Mouse (Mus musculus) heart, embryonic 16.5 days (tissue): ENCODE measurements around the gene Cyp2j13. TPM values are rescaled to one million over a fixed set of nuclear protein-coding genes. Genes with fewer than 3 reads are reported as not detected.
"Not testable (repeated sequence)": the region's sequence is repeated elsewhere in the genome, so short reads cannot be mapped to it uniquely, and the experiment has no call there.

ENCODE experiments used
- ATAC-seq: fragments of 200-750 bp; cut with Nextera tagmentation; replicated peaks from 2 replicates; pipeline ENCODE4 v1.8.0; 2017; ENCODE audit warnings: moderate number of reproducible peaks; ENCODE audit not compliant: insufficient read depth, low FRiP score; ENCODE audit errors: extremely low read depth
- H3K27ac ChIP-seq: fragments of 300-500 bp; sonication (generic); 2 replicates; pipeline ENCODE4 v1.5.1; 2014; ENCODE audit warnings: mild to moderate bottlenecking, low read length, control low read depth, moderate library complexity
- H3K27me3 ChIP-seq: fragments of 300-500 bp; sonication (generic); 2 replicates; pipeline ENCODE4 v1.6.1; 2014; ENCODE audit warnings: low read length, mixed read lengths; ENCODE audit not compliant: control insufficient read depth, insufficient read depth
- H3K36me3 ChIP-seq: fragments of 300-500 bp; sonication (generic); 2 replicates; pipeline ENCODE4 v1.6.1; 2014; ENCODE audit not compliant: control insufficient read depth, insufficient read depth
- H3K4me1 ChIP-seq: fragments of 300-500 bp; sonication (generic); 2 replicates; pipeline ENCODE4 v1.6.1; 2014; ENCODE audit warnings: low read length, mixed read lengths; ENCODE audit not compliant: control insufficient read depth, insufficient read depth
- H3K4me2 ChIP-seq: fragments of 300-500 bp; sonication (generic); 2 replicates; pipeline ENCODE4 v1.6.1; 2014; ENCODE audit warnings: low read depth, mild to moderate bottlenecking, control low read depth, low read length
- H3K4me3 ChIP-seq: fragments of 300-500 bp; sonication (generic); 2 replicates; pipeline ENCODE4 v1.5.1; 2014; ENCODE audit warnings: mild to moderate bottlenecking, control low read depth, low read length
- H3K9ac ChIP-seq: fragments of 300-500 bp; sonication (generic); 2 replicates; pipeline ENCODE4 v1.6.1; 2014; ENCODE audit warnings: low read length, control low read depth
- H3K9me3 ChIP-seq: fragments of 300-500 bp; sonication (generic); replicated peaks from 2 replicates; pipeline ENCODE4 v1.6.1; 2016; ENCODE audit warnings: low read length; ENCODE audit not compliant: control insufficient read depth
- WGBS: fragments of 180-500 bp; shearing (Covaris S2); extraction: QIAGEN DNeasy Blood & Tissue Kit; methylation state at CpG from one replicate; pipeline ENCODE4 v1.1.7; 2014; 5-methylcytosine and 5-hydroxymethylcytosine counted together
- polyA plus RNA-seq: library from polyadenylated mRNA; unstranded; fragments of >200 nt; fragmentation: Nextera tagmentation; extraction: Ambion mirVana; gene quantifications from 2 replicates; pipeline ENCODE4 v1.2.1, GENCODE M21; 2015

Cyp2j13 gene
- not detected in 2 replicates for polyA plus RNA-seq

DNA sequence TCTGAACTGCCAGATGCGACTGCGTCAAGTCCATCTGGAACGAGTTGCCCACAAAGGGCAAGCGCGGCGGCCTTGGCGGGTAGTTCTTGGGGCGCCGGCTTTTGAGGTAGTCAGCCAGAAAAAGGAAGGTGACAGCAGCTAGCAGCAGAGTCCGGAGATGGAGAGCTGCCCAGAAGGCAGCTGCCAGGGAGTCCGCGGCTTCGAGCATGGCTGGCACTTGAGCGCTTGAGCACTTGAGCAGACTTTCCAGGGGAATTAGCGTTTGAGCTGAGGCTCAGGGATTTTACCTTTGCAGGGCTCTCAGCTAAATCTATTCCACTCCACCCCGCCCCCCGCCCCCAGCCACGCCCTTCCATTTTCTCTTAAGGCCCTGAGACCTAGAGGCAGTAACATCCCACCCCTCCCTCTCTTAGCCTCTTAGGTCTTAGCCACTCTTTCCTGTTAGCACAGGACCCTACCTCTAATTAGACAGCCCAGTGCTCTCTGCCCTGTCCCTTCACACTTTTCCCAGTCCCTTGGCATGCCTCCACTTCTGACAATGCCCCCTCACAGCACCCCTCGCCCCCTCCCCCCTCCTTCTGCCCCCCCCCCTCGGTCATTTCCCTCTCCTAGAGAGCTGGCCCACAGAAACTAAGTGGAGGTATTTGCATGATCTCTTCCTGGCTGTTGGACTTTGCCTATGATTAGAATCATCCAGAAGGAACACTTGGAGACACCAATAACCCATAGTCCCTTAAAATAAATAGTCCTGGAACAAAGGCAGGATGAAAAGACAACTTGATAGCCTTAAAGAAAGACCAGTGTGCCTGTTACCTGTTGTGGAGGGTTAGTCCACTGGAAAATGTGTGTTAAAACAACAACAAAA lies at the start of gene Cyp2j13:
TSS of gene Cyp2j13 (minus strand) at position 286 of the 865 bp plus-strand sequence.
- ATAC-seq: no peak
- Histone ChIP-seq H3K9me3 (no peaks in the 10 kb centered on the region), H3K27me3 (no peaks in the 10 kb centered on the region), H3K9ac (no peak within 1 kb of the TSS), H3K36me3 (no peaks in the 10 kb centered on the region), H3K4me2 (peak within 1 kb of the TSS; percentile 54), H3K27ac (no peak within 1 kb of the TSS), H3K4me3 (0 out of 2 replicates have a peak within 1 kb of the TSS, but pooled peaks have one; percentile 11), H3K4me1 (no peaks in the 10 kb centered on the region)
- 3% methylated on average over 19 of the region's 20 CpGs for WGBS

DNA sequence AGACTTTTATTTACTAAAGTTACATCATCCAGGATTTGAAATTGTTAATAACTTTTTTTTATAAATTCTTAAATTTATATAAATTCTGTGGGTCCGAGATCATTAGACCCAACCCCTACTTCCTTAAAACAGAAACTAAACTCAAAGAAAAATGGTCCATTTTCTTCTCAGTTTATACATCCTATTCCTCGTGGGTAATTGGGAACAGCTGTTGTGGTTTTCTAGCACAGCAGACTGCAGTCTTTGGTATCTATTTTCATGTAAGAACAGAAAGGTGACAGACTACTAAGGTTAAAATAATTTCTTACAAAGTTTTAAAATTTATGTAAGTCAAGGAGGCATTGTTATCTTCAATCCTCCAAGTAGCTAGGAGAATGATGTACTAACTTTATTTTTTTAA lies 19.5 kb upstream of the Cyp2j13 start:
- H3K4me2 ChIP-seq: no peak overlapping the region
- H3K4me1 ChIP-seq: no peaks in the 10 kb centered on the region
- WGBS: 52% methylated on average over 2 of the region's 2 CpGs
- H3K9me3 ChIP-seq: no peaks in the 10 kb centered on the region
- H3K9ac ChIP-seq: no peak overlapping the region
- H3K4me3 ChIP-seq: no peak overlapping the region
- no peak overlapping the region for H3K27ac ChIP-seq
- H3K36me3 ChIP-seq: no peaks in the 10 kb centered on the region
- no peaks in the 10 kb centered on the region for H3K27me3 ChIP-seq
- no peak for ATAC-seq

DNA sequence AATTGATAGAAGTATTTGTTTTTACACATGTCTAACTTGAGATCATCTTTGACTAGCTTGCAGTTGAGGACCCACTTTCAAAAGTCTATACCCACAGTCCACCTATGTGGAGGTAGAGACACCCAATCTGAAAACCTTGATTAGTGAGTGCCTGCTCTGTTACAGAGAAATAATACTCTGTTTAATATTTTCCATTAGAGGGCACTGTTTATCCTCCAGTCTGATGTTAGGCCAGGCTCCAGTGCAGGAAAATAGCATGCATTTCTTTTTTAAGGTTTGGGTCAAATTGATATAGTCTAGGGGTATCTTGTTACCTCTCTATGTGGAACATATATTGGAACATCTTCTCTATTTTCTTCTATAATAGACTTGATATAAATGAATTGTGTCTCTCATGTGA lies 14.5 kb upstream of the Cyp2j13 start:
- H3K27me3 ChIP-seq: no peaks in the 10 kb centered on the region
- no peak overlapping the region for H3K4me3 ChIP-seq
- H3K4me2 ChIP-seq: no peak overlapping the region
- no peaks in the 10 kb centered on the region for H3K9me3 ChIP-seq
- ATAC-seq: no peak
- H3K27ac ChIP-seq: no peak overlapping the region
- no peaks in the 10 kb centered on the region for H3K4me1 ChIP-seq
- no peak overlapping the region for H3K9ac ChIP-seq
- no peaks in the 10 kb centered on the region for H3K36me3 ChIP-seq

DNA sequence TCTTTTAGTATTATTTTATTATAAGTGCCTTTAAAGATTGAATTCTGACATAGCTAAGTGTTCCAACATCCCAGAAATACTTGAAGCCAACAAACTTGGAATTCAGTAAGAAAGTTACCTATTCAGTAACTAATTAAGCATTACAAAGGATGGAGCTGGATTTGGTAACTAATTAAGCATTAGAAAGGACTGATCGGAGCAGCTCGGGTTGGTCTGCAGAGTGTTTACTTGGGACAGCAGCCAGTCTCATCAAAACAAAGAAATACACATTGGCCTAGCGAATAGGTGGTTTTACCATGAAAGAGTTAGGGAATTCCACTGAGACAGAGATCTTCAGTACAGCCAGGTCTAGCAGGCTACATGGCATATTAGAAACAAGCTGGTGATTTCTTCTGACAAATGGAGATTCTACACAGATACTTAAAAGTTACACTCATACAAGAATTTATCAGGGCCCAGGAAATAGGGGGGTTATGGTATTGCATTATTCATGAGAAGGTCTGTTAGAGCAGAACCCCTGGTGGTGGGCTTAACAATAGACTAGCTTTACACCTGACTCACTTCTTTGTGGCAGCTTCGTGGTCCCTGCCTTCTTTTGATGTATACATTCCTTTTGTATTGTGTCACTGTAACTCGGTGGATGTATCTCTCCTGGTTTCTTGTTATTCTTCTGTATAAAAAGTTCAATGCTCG lies 12.2 kb upstream of the Cyp2j13 start:
- not testable (repeated sequence) for ATAC-seq, H3K9me3 ChIP-seq, H3K4me3 ChIP-seq, H3K27ac ChIP-seq, H3K9ac ChIP-seq, H3K36me3 ChIP-seq, H3K27me3 ChIP-seq, H3K4me1 ChIP-seq, H3K4me2 ChIP-seq
- WGBS: 60% methylated on average over 6 of the region's 6 CpGs

DNA sequence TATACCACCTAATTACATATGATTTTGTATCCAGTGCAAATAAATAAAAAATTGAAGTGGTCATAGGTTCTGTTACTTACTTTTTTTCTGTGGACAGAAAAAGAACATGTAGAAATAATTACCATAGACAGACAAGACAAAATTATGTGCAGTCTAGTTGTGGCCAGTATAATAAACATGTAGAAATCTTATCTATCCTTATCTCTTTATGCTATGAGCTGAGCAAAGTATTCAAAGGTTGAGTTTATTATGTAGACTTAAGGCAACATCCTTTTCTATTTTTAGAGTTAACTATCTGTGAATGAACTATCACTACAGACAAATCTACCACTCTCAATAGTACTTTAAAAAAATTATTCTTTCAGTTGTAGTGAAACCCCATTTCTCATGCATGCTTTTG lies 962 bp upstream of the Cyp2j13 start:
- H3K27ac ChIP-seq: no peak overlapping the region
- ATAC-seq: no peak
- no peak overlapping the region for H3K9ac ChIP-seq
- H3K9me3 ChIP-seq: no peaks in the 10 kb centered on the region
- no peaks in the 10 kb centered on the region for H3K27me3 ChIP-seq
- H3K4me3 ChIP-seq: no peak overlapping the region
- H3K36me3 ChIP-seq: no peaks in the 10 kb centered on the region
- no peak overlapping the region for H3K4me2 ChIP-seq
- no peaks in the 10 kb centered on the region for H3K4me1 ChIP-seq

DNA sequence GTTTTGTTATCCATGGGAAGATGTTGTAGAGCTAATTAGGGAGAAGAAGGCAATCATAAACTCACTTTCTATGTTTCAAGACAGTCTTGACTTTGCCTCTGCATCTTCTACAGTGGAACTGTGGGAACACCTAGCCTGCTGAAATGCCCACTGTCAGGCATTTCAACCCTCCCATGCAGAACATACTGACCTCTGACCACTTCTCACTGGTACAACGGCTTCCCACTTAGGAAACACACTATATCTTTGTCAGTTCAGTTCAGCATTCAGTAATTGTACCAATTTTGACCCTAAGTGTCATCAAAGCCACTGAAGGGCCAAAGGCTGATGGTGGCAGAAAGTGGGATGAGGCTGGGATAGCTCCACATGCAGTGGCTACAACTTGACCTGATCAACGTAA lies 15.3 kb downstream of the Cyp2j13 start:
- Histone ChIP-seq H3K9ac (no peak overlapping the region), H3K4me2 (no peak overlapping the region), H3K27me3 (no peaks in the 10 kb centered on the region), H3K4me1 (no peaks in the 10 kb centered on the region), H3K36me3 (no peaks in the 10 kb centered on the region), H3K27ac (no peak overlapping the region), H3K4me3 (no peak overlapping the region), H3K9me3 (no peaks in the 10 kb centered on the region)
- ATAC-seq: no peak
- 77% methylated on average over 2 of the region's 2 CpGs for WGBS

DNA sequence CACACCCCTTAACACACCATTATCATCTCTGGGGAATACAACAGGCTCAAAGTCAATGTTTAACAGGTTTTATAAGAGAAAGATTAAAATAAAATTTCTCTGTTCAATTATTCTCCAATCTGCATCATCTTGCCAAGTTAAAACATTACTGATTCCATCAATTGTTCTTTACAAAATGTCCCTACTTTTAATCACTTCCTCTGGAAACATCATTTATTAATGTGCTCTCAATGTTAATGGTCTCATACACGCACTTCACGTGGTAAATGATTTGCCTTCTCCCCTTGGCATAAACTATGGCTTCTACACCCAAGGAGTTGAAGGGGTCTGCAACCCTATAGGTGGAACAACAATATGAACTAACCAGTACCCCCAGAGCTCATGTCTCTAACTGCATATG lies 17.2 kb downstream of the Cyp2j13 start:
- no peak for ATAC-seq

DNA sequence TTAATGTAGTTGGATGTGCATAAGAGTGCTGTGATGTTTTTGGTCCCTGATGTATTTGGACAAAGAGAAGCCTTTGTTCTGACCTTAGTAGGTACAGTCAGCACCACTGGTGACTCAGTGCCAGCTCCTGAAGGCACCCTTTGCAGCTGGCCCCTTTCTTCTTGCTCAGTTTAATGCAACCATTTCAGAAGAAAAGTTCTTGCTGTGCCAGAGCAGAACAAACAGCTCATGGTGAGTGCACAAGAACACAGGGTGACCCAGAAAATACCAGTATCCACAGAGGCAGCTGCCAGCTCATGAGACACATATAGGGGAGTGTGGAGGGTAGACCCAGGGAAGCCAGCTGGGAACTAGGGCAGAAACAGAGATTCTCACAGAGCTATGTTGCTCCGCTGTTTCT lies 48.9 kb downstream of the Cyp2j13 start:
- 90% methylated on average over 1 of the region's 1 CpGs for WGBS
- Histone ChIP-seq H3K27me3 (no peaks in the 10 kb centered on the region), H3K9ac (no peak overlapping the region), H3K36me3 (no peaks in the 10 kb centered on the region), H3K9me3 (no peaks in the 10 kb centered on the region), H3K27ac (no peak overlapping the region), H3K4me1 (no peaks in the 10 kb centered on the region), H3K4me2 (no peak overlapping the region), H3K4me3 (no peak overlapping the region)
- no peak for ATAC-seq

More for the DNA sequence above, 17.2 kb downstream of the Cyp2j13 start:
- Histone ChIP-seq H3K36me3 (no peaks in the 10 kb centered on the region), H3K4me2 (no peak overlapping the region), H3K4me1 (no peaks in the 10 kb centered on the region), H3K27ac (no peak overlapping the region), H3K9me3 (no peaks in the 10 kb centered on the region), H3K27me3 (no peaks in the 10 kb centered on the region), H3K9ac (no peak overlapping the region), H3K4me3 (no peak overlapping the region)
- WGBS: 87% methylated on average over 2 of the region's 2 CpGs

DNA sequence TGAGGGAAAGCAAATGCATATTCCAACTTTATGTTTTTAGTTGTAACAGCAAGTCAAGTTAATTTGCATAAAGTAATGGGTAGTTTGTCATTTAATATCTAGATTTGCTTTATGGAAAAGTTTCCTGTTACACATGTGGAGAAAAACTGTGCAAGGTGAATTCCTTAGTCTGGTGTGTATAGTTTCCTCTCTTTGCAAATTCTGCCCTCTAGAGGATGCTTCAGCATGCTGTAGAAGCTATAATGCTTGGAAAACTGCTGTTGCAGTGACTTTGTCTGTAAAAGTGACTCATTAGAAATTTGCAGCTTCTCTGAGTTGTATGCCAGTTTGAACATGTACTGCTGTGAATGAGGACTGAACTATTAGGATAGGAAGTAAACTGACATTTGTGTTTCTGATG lies 54.5 kb downstream of the Cyp2j13 start:
- Histone ChIP-seq H3K4me2 (no peak overlapping the region), H3K27me3 (no peaks in the 10 kb centered on the region), H3K36me3 (no peaks in the 10 kb centered on the region; the same call in 1 of the 2 replicates), H3K4me1 (no peaks in the 10 kb centered on the region), H3K27ac (no peak overlapping the region), H3K9me3 (no peaks in the 10 kb centered on the region), H3K9ac (no peak overlapping the region), H3K4me3 (no peak overlapping the region)
- no peak for ATAC-seq
